Mouse (Mus musculus) ES-E14 (cell line): ENCODE results near the gene Tns1.

Experiments
- CHD2 ChIP-seq: IDR thresholded peaks from 2 replicates; pipeline ENCODE4 v1.6.1; 2014; ENCODE audit warnings: mild to moderate bottlenecking, low read depth, low read length, inconsistent platforms
- HCFC1 ChIP-seq: IDR thresholded peaks from 2 replicates; pipeline ENCODE4 v1.6.1; 2012; ENCODE audit warnings: low read length, inconsistent platforms, borderline replicate concordance; ENCODE audit not compliant: insufficient read depth
- MAFK ChIP-seq: IDR thresholded peaks from 2 replicates; pipeline ENCODE4 v1.6.1; 2014; ENCODE audit warnings: mild to moderate bottlenecking, low read depth, low read length, inconsistent platforms; ENCODE audit not compliant: insufficient read depth
- ZC3H11A ChIP-seq: IDR thresholded peaks from 2 replicates; pipeline ENCODE4 v1.6.1; 2012; ENCODE audit warnings: low read depth, mild to moderate bottlenecking, inconsistent platforms, low read length, borderline replicate concordance
- ZNF384 ChIP-seq: IDR thresholded peaks from 2 replicates; pipeline ENCODE4 v1.6.1; 2012; ENCODE audit warnings: low read depth, low read length, inconsistent platforms

DNA sequence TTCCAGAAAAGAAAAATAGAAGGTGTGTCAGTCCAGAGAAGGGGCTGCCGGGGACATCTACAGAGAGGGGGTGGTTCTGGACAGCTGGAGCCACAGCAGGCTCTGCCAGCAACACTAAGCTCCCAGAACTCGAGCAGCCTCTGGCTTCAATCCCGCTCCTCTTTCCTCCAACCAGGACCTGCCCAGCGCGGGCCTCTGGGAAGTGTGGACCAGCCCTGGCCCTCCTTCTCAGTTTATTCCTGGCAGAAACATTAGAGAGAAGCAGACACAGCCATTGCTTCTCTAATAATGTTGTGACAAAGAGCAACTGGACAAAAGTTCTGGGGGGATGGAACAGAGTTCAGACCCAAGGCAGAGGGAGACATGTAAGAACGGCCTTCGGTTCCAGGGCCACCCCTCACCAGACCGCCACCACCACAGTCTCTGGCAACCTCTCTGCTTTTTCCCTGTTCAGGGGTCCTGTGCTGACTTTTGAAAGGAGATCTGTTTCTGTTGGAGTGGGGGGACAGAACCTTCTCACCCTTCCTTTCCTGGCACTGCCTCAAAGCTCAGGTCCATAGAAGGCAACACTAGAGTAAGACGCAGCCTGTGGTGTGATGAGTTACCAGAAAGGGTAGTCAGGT, 180.5 kb downstream of the Tns1 start:
- TF ChIP-seq HCFC1 (no peak), CHD2 (no peak), ZC3H11A (no peak), ZNF384 (no peak), MAFK (no peak)
